Mouse (Mus musculus) erythroblast, embryonic 14.5 days (primary cell): ENCODE measurements around the gene Meis1. TPM values are rescaled to one million over a fixed set of nuclear protein-coding genes. Genes with fewer than 3 reads are reported as not detected.

Source experiments
- H3K27me3 ChIP-seq: 2 replicates; pipeline ENCODE4 v1.6.1; 2012; ENCODE audit warnings: inconsistent platforms; ENCODE audit not compliant: control insufficient read depth
- H3K36me3 ChIP-seq: 2 replicates; pipeline ENCODE4 v1.6.1; 2012; ENCODE audit warnings: mild to moderate bottlenecking, inconsistent platforms; ENCODE audit not compliant: control insufficient read depth
- H3K4me1 ChIP-seq: 2 replicates; pipeline ENCODE4 v1.6.1; 2012; ENCODE audit warnings: inconsistent platforms; ENCODE audit not compliant: control insufficient read depth
- H3K4me3 ChIP-seq: replicated peaks from 2 replicates; pipeline ENCODE3; 2012; ENCODE audit warnings: moderate library complexity, mild to moderate bottlenecking, inconsistent platforms
- H3K9me3 ChIP-seq: 2 replicates; pipeline ENCODE4 v1.6.1; 2012; ENCODE audit warnings: low read length, inconsistent platforms, mixed read lengths; ENCODE audit not compliant: control insufficient read depth
- GATA1 ChIP-seq: IDR thresholded peaks from 2 replicates; pipeline ENCODE4 v1.6.1; 2012; ENCODE audit warnings: low read length, inconsistent platforms, mixed read lengths
- TAL1 ChIP-seq: IDR thresholded peaks from 3 replicates; pipeline ENCODE4 v1.6.1; 2012; ENCODE audit warnings: low read length, inconsistent platforms, mixed read lengths
- polyA plus RNA-seq: library from polyadenylated mRNA; stranded (reverse); fragments of >175 nt; gene quantifications from 2 replicates; pipeline ENCODE4 v1.2.3, GENCODE M21; 2012

Gene Meis1
- 0.06 and 0.10 TPM in 2 replicates for polyA plus RNA-seq

GRCm38 (mm10) chr11:19018489-19019203 is at the start of gene Meis1:
Gene Meis1 (minus strand): TSS chr11:19018985.
- TF ChIP-seq GATA1, result no peak
- TF ChIP-seq TAL1, result no peak
- Histone ChIP-seq H3K27me3 (peaks cover 90% of the 10 kb centered on the region), H3K4me3 (peak within 1 kb of the TSS; percentile 55), H3K9me3 (peaks cover 3% of the 10 kb centered on the region; the same call in 1 of the 2 replicates), H3K36me3 (no peaks in the 10 kb centered on the region), H3K4me1 (peaks cover 2% of the 10 kb centered on the region)

GRCm38 (mm10) chr11:19067334-19067733 is 48.5 kb upstream of the Meis1 start:
- H3K4me3 ChIP-seq, result no peak overlapping the region
- no peaks in the 10 kb centered on the region for H3K36me3 ChIP-seq
- H3K27me3 ChIP-seq, result no peaks in the 10 kb centered on the region
- TF ChIP-seq GATA1, result no peak
- TF ChIP-seq TAL1, result no peak
- H3K4me1 ChIP-seq, result no peaks in the 10 kb centered on the region
- no peaks in the 10 kb centered on the region for H3K9me3 ChIP-seq

GRCm38 (mm10) chr11:19049276-19049675 is 30.5 kb upstream of the Meis1 start:
- Histone ChIP-seq H3K9me3 (no peaks in the 10 kb centered on the region), H3K27me3 (no peaks in the 10 kb centered on the region), H3K4me3 (no peak overlapping the region), H3K4me1 (no peaks in the 10 kb centered on the region), H3K36me3 (no peaks in the 10 kb centered on the region)
- TF ChIP-seq TAL1 (no peak), GATA1 (no peak)

GRCm38 (mm10) chr11:19036595-19037166 is 17.9 kb upstream of the Meis1 start:
- TF ChIP-seq TAL1 (no peak), GATA1 (no peak)
- Histone ChIP-seq H3K27me3 (no peaks in the 10 kb centered on the region), H3K9me3 (no peaks in the 10 kb centered on the region), H3K36me3 (no peaks in the 10 kb centered on the region), H3K4me1 (no peaks in the 10 kb centered on the region), H3K4me3 (no peak overlapping the region)

GRCm38 (mm10) chr11:19026581-19027561 is 8.1 kb upstream of the Meis1 start:
- Histone ChIP-seq H3K9me3 (no peaks in the 10 kb centered on the region), H3K27me3 (peaks cover 43% of the 10 kb centered on the region), H3K4me3 (peak overlapping the region; percentile 37), H3K36me3 (no peaks in the 10 kb centered on the region), H3K4me1 (no peaks in the 10 kb centered on the region)
- no peak for TF ChIP-seq TAL1
- no peak for TF ChIP-seq GATA1

GRCm38 (mm10) chr11:19025976-19026520 is 7.3 kb upstream of the Meis1 start:
- Histone ChIP-seq H3K4me1 (no peaks in the 10 kb centered on the region), H3K36me3 (no peaks in the 10 kb centered on the region)

GRCm38 (mm10) chr11:19024496-19025265 is 5.9 kb upstream of the Meis1 start:
- no peaks in the 10 kb centered on the region for H3K36me3 ChIP-seq
- peaks cover 65% of the 10 kb centered on the region for H3K27me3 ChIP-seq
- TF ChIP-seq TAL1 (no peak), GATA1 (no peak)
- H3K9me3 ChIP-seq, result no peaks in the 10 kb centered on the region; the same call in 1 of the 2 replicates
- no peak overlapping the region for H3K4me3 ChIP-seq
- H3K4me1 ChIP-seq, result no peaks in the 10 kb centered on the region

More at GRCm38 (mm10) chr11:19025976-19026520, 7.3 kb upstream of the Meis1 start:
- H3K9me3 ChIP-seq, result no peaks in the 10 kb centered on the region
- H3K27me3 ChIP-seq, result peaks cover 51% of the 10 kb centered on the region
- H3K4me3 ChIP-seq, result no peak overlapping the region
- TF ChIP-seq TAL1, result no peak
- TF ChIP-seq GATA1, result no peak

GRCm38 (mm10) chr11:19023356-19023755 is 4.6 kb upstream of the Meis1 start:
- Histone ChIP-seq H3K4me3 (no peak overlapping the region), H3K4me1 (peaks cover 2% of the 10 kb centered on the region), H3K27me3 (peaks cover 78% of the 10 kb centered on the region), H3K36me3 (no peaks in the 10 kb centered on the region), H3K9me3 (no peaks in the 10 kb centered on the region; the same call in 1 of the 2 replicates)
- TF ChIP-seq GATA1 (no peak), TAL1 (no peak)
